Mouse (Mus musculus): ENCODE results near the gene Mettl7a1. TPM values are rescaled to one million over a fixed set of nuclear protein-coding genes. Genes with fewer than 3 reads are reported as not detected.
"Not testable (repeated sequence)": the region's sequence is repeated elsewhere in the genome, so short reads cannot be mapped to it uniquely, and the experiment has no call there.

The Mettl7a1 gene
- polyA plus RNA-seq, 1 experiment from 2014 or later: 3.4 TPM

- H3K4me1 ChIP-seq (replicated peaks; ENCODE audit: control insufficient read depth, insufficient read depth, low read length): no peaks in the 10 kb centered on the region
- ATAC-seq (ENCODE audit: low FRiP score) (no peak), DNase-seq (ENCODE audit: low spot score) (no peak)
- WGBS: 78% methylated on average over 5 of the region's 5 CpGs
- no peak overlapping the region for H3K27ac ChIP-seq (ENCODE audit: low read depth, low read length)
- H3K36me3 ChIP-seq (ENCODE audit: control insufficient read depth, insufficient read depth, low read length): no peaks in the 10 kb centered on the region
- no peaks in the 10 kb centered on the region for H3K27me3 ChIP-seq (ENCODE audit: control insufficient read depth, insufficient read depth, low read length)
- H3K9ac ChIP-seq (ENCODE audit: low read depth, low read length): no peak overlapping the region
- no peak overlapping the region for H3K4me2 ChIP-seq (replicated peaks; ENCODE audit: low read depth, low read length)
- no peaks in the 10 kb centered on the region for H3K9me3 ChIP-seq (ENCODE audit: control insufficient read depth, low read length)
- H3K4me3 ChIP-seq (ENCODE audit: low read depth, low read length): no peak overlapping the region
These were observed 13.1 kb upstream of the Mettl7a1 start for GRCm38 (mm10) chr15:100290858-100291257.

DNA sequence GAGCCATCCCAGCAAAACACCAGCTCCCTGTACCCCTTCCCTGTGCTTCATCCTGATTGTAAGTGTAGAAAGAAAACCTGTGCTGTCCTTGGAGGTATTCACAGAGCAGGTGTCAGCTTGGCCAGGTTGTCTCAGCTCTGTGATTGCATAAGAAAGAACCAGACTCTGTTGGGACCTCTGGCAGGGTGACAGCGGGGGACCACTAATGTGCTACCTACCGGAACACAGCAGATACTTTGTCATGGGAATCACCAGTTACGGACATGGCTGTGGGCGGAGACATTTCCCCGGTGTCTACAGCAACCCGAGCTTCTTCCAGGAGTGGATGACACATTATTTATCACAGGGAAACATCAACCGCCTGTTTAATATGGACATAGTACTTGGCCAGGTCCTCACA is 11.6 kb upstream of the Mettl7a1 start:
- Histone ChIP-seq H3K36me3 (ENCODE audit: control insufficient read depth, insufficient read depth, low read length) (no peaks in the 10 kb centered on the region), H3K9ac (ENCODE audit: low read depth, low read length) (no peak overlapping the region), H3K4me1 (replicated peaks; ENCODE audit: control insufficient read depth, insufficient read depth, low read length) (no peaks in the 10 kb centered on the region), H3K9me3 (ENCODE audit: control insufficient read depth, low read length) (no peaks in the 10 kb centered on the region), H3K4me3 (ENCODE audit: low read depth, low read length) (no peak overlapping the region), H3K27me3 (ENCODE audit: control insufficient read depth, insufficient read depth, low read length) (no peaks in the 10 kb centered on the region), H3K4me2 (replicated peaks; ENCODE audit: low read depth, low read length) (no peak overlapping the region), H3K27ac (ENCODE audit: low read depth, low read length) (no peak overlapping the region)
- DNase-seq (ENCODE audit: low spot score) (no peak), ATAC-seq (ENCODE audit: low FRiP score) (no peak)
- whole genome bisulfite sequencing: 67% methylated on average over 7 of the region's 7 CpGs

- no peak for DNase-seq (ENCODE audit: low spot score)
These were observed 6.1 kb upstream of the Mettl7a1 start for GRCm38 (mm10) chr15:100297856-100298255.

DNA sequence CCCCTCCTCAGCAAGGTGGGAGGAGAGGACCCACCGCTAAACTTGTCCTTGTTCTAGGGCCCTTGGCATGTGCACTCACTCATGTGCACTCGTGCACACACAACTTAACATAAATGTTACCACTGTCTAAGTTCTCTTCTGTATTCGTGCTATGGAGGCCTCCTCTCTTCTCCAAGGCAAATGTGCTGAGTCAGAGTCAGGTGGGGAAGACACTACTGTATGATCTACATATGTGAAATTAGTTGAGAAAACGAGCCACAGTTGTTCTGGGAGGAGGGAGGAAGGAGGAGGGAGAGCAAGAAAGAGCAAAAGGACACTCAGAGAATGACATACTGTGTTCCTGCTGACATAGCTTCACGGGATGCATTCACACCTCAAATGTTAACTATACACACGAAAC is 3.4 kb upstream of the Mettl7a1 start:
- Histone ChIP-seq H3K9ac (ENCODE audit: low read depth, low read length) (no peak overlapping the region), H3K4me1 (replicated peaks; ENCODE audit: control insufficient read depth, insufficient read depth, low read length) (no peaks in the 10 kb centered on the region), H3K27ac (ENCODE audit: low read depth, low read length) (no peak overlapping the region), H3K36me3 (ENCODE audit: control insufficient read depth, insufficient read depth, low read length) (no peaks in the 10 kb centered on the region), H3K4me2 (replicated peaks; ENCODE audit: low read depth, low read length) (no peak overlapping the region), H3K27me3 (ENCODE audit: control insufficient read depth, insufficient read depth, low read length) (no peaks in the 10 kb centered on the region), H3K4me3 (ENCODE audit: low read depth, low read length) (no peak overlapping the region), H3K9me3 (ENCODE audit: control insufficient read depth, low read length) (no peaks in the 10 kb centered on the region)
- WGBS: 83% methylated on average over 6 of the region's 6 CpGs
- DNase-seq (ENCODE audit: low spot score): no peak
- no peak for ATAC-seq (ENCODE audit: low FRiP score)

More at GRCm38 (mm10) chr15:100297856-100298255, 6.1 kb upstream of the Mettl7a1 start:
- ATAC-seq (ENCODE audit: low FRiP score): no peak
- 86% methylated on average over 5 of the region's 5 CpGs for WGBS
- Histone ChIP-seq H3K27me3 (ENCODE audit: control insufficient read depth, insufficient read depth, low read length) (no peaks in the 10 kb centered on the region), H3K4me3 (ENCODE audit: low read depth, low read length) (no peak overlapping the region), H3K36me3 (ENCODE audit: control insufficient read depth, insufficient read depth, low read length) (no peaks in the 10 kb centered on the region), H3K27ac (ENCODE audit: low read depth, low read length) (no peak overlapping the region), H3K4me2 (replicated peaks; ENCODE audit: low read depth, low read length) (no peak overlapping the region), H3K4me1 (replicated peaks; ENCODE audit: control insufficient read depth, insufficient read depth, low read length) (no peaks in the 10 kb centered on the region), H3K9ac (ENCODE audit: low read depth, low read length) (no peak overlapping the region), H3K9me3 (ENCODE audit: control insufficient read depth, low read length) (no peaks in the 10 kb centered on the region)

- ATAC-seq (ENCODE audit: low FRiP score) (no peak), DNase-seq (ENCODE audit: low spot score) (no peak)
- H3K4me2 ChIP-seq (replicated peaks; ENCODE audit: low read depth, low read length): no peak overlapping the region
- H3K4me3 ChIP-seq (ENCODE audit: low read depth, low read length): no peak overlapping the region
- H3K27ac ChIP-seq (ENCODE audit: low read depth, low read length): no peak overlapping the region
- no peak overlapping the region for H3K9ac ChIP-seq (ENCODE audit: low read depth, low read length)
- no peaks in the 10 kb centered on the region for H3K36me3 ChIP-seq (ENCODE audit: control insufficient read depth, insufficient read depth, low read length)
- no peaks in the 10 kb centered on the region for H3K4me1 ChIP-seq (replicated peaks; ENCODE audit: control insufficient read depth, insufficient read depth, low read length)
- WGBS: 75% methylated on average over 15 of the region's 15 CpGs
- H3K9me3 ChIP-seq (ENCODE audit: control insufficient read depth, low read length): no peaks in the 10 kb centered on the region
- no peaks in the 10 kb centered on the region for H3K27me3 ChIP-seq (ENCODE audit: control insufficient read depth, insufficient read depth, low read length)
These were observed 2.4 kb upstream of the Mettl7a1 start for GRCm38 (mm10) chr15:100301556-100301955.

DNA sequence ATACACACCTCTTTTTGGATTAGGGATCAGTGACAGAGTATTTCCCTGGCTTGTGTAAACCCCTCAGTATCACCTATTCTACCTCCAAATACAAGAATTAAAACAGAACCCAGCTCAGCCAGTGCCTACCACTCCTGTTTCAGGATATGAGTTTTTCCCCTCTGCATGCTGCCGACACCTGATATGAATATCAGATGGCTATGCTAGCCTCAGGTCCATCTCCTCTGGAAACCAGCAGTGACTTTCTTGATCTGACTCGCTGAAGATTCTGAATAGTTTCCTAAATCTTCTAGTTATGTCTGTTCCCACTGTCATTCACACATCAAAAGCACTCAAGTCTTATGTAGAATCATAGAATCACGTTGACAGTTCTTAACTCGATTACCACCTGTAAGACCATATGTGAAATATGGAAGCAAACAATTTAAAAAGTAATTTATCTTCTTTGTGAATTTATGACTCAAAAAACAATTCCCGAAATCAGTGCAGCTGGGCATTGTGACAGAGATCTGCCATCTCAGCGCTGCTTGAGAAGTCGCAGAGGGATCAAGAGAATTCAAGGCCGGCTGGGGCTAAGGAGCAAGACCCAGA is 417 bp upstream of the Mettl7a1 start:
- Histone ChIP-seq H3K27ac (ENCODE audit: low read depth, low read length) (no peak overlapping the region), H3K9me3 (ENCODE audit: control insufficient read depth, low read length) (no peaks in the 10 kb centered on the region), H3K4me3 (ENCODE audit: low read depth, low read length) (no peak overlapping the region), H3K4me2 (replicated peaks; ENCODE audit: low read depth, low read length) (no peak overlapping the region; the same call in 1 of the 2 replicates), H3K4me1 (replicated peaks; ENCODE audit: control insufficient read depth, insufficient read depth, low read length) (no peaks in the 10 kb centered on the region), H3K9ac (ENCODE audit: low read depth, low read length) (no peak overlapping the region), H3K27me3 (ENCODE audit: control insufficient read depth, insufficient read depth, low read length) (no peaks in the 10 kb centered on the region), H3K36me3 (ENCODE audit: control insufficient read depth, insufficient read depth, low read length) (no peaks in the 10 kb centered on the region)
- ATAC-seq (ENCODE audit: low FRiP score) (no peak), DNase-seq (ENCODE audit: low spot score) (no peak)
- 57% methylated on average over 8 of the region's 8 CpGs for WGBS

DNA sequence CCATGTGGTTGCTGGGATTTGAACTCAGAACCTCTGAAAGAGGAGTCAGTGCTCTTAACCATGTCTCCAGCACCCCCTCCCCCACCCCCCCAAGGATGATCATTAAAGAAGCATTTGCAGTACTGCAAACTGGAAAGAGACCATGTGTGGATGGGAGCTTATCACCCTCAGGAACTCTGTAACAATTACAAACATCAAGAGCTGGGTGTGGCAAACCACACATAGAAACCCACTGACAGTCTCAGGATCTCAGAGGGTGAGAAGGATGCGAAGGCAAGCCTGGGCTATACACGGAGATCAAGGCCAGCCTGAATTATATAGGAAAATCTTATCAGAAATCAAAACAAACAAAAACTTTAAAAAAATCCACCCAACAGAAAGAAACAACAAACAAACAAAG is 2.3 kb downstream of the Mettl7a1 start:
- H3K4me2 ChIP-seq (replicated peaks; ENCODE audit: low read depth, low read length): no peak overlapping the region
- H3K9me3 ChIP-seq (ENCODE audit: control insufficient read depth, low read length): no peaks in the 10 kb centered on the region
- H3K36me3 ChIP-seq (ENCODE audit: control insufficient read depth, insufficient read depth, low read length): no peaks in the 10 kb centered on the region
- WGBS: 91% methylated on average over 2 of the region's 2 CpGs
- no peak overlapping the region for H3K27ac ChIP-seq (ENCODE audit: low read depth, low read length)
- DNase-seq (ENCODE audit: low spot score) (no peak), ATAC-seq (ENCODE audit: low FRiP score) (no peak)
- H3K4me3 ChIP-seq (ENCODE audit: low read depth, low read length): no peak overlapping the region
- no peak overlapping the region for H3K9ac ChIP-seq (ENCODE audit: low read depth, low read length)
- H3K27me3 ChIP-seq (ENCODE audit: control insufficient read depth, insufficient read depth, low read length): no peaks in the 10 kb centered on the region
- H3K4me1 ChIP-seq (replicated peaks; ENCODE audit: control insufficient read depth, insufficient read depth, low read length): no peaks in the 10 kb centered on the region

DNA sequence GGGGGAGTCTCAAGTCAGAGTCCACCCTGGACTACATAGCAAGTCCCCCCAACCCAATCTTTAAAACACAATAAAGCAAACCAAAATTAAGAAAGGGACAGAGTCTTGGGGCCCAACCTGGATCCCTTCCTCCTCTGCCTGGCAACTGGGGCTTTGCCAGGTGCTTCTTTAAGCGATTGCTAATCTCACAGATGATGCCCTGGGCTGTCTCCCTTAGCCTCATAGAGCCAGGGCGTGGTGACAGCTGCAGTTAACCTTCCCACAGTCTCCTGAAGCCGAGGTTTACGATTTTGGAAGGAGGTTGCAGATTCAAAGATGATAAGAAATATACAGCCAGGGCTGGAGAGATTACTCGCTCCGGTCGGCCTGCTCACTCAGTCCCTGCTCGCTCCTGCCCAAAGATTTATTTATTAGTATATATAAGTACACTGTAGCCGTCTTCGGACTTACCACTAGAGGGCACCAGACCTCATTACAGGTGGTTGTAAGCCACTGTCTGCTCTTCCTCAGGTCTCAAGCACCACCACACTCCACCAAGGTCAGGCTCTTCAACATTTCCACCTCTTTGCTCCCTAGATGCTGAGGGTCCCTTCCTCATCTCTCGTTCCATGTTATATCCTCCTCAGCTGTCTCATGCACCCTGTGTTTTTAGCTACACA is 3.6 kb downstream of the Mettl7a1 start:
- not testable (repeated sequence) for H3K4me3 ChIP-seq (ENCODE audit: low read depth, low read length); H3K9me3 ChIP-seq (ENCODE audit: control insufficient read depth, low read length); H3K36me3 ChIP-seq (ENCODE audit: control insufficient read depth, insufficient read depth, low read length); H3K4me1 ChIP-seq (replicated peaks; ENCODE audit: control insufficient read depth, insufficient read depth, low read length); H3K27me3 ChIP-seq (ENCODE audit: control insufficient read depth, insufficient read depth, low read length); H3K9ac ChIP-seq (ENCODE audit: low read depth, low read length); H3K4me2 ChIP-seq (replicated peaks; ENCODE audit: low read depth, low read length); ATAC-seq (ENCODE audit: low FRiP score); H3K27ac ChIP-seq (ENCODE audit: low read depth, low read length)
- WGBS: 58% methylated on average over 11 of the region's 11 CpGs
- peak; percentile 62 for DNase-seq (ENCODE audit: low spot score)

DNA sequence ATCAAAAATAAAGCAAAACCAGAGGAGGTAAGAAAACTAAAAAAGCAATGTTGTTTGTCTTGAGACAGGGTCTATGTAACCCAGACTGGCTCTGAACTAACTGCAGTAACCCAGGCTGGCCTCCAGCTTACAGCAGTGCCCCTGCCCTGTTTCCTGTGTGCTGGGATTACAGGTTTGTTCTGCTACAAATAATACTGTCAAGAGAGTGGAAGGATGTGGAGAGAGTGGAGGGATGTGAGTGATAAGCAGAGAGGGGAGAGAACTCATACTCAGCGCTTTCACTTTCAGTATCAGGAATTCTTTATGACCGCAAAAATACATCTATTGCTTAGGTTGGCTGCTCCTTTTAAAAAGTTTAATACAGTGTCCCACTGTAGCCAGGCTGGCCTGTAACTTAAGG is 8.4 kb downstream of the Mettl7a1 start:
- WGBS: 96% methylated on average over 2 of the region's 2 CpGs
- H3K4me3 ChIP-seq (ENCODE audit: low read depth, low read length): no peak overlapping the region
- no peak overlapping the region for H3K27ac ChIP-seq (ENCODE audit: low read depth, low read length)
- H3K9me3 ChIP-seq (ENCODE audit: control insufficient read depth, low read length): no peaks in the 10 kb centered on the region
- no peak overlapping the region for H3K4me2 ChIP-seq (replicated peaks; ENCODE audit: low read depth, low read length)
- 0 out of 2 replicates have a peak overlapping the region, but pooled peaks have one; percentile 31 for H3K9ac ChIP-seq (ENCODE audit: low read depth, low read length)
- DNase-seq (ENCODE audit: low spot score): no peak
- H3K36me3 ChIP-seq (ENCODE audit: control insufficient read depth, insufficient read depth, low read length): no peaks in the 10 kb centered on the region
- H3K4me1 ChIP-seq (replicated peaks; ENCODE audit: control insufficient read depth, insufficient read depth, low read length): no peaks in the 10 kb centered on the region
- no peaks in the 10 kb centered on the region for H3K27me3 ChIP-seq (ENCODE audit: control insufficient read depth, insufficient read depth, low read length)
- no peak for ATAC-seq (ENCODE audit: low FRiP score)

Data from hindbrain, embryonic 11.5 days (tissue).